Mouse (Mus musculus): Measurements from ENCODE around the gene Klk10. TPM values are rescaled to one million over a fixed set of nuclear protein-coding genes. Genes with fewer than 3 reads are reported as not detected.

Gene Klk10
- polyA plus RNA-seq, 1 experiment from 2014 or later, result 0.17 TPM

GRCm38 (mm10) chr7:43782275-43783265 lies 1.7 kb downstream of the Klk10 start:
- no peaks in the 10 kb centered on the region for H3K36me3 ChIP-seq (ENCODE audit: control insufficient read depth, insufficient read depth, low read length)
- DNase-seq (ENCODE audit: low spot score) (peak; percentile 92), ATAC-seq (replicated peaks; ENCODE audit: low FRiP score) (peak; percentile 83)
- no peaks in the 10 kb centered on the region for H3K9me3 ChIP-seq (ENCODE audit: control insufficient read depth, low read length)
- H3K27ac ChIP-seq (ENCODE audit: low read depth, low read length), result no peak overlapping the region
- H3K4me3 ChIP-seq (ENCODE audit: low read depth, low read length), result peak overlapping the region; percentile 22; the same call in 1 of the 2 replicates
- 0 out of 2 replicates have a peak, but pooled peaks cover 2% of the 10 kb centered on the region for H3K4me1 ChIP-seq (replicated peaks; ENCODE audit: control insufficient read depth, insufficient read depth, low read length)
- H3K27me3 ChIP-seq (ENCODE audit: control insufficient read depth, insufficient read depth, low read length), result no peaks in the 10 kb centered on the region; the same call in 1 of the 2 replicates
- 6% methylated on average over 36 of the region's 36 CpGs for WGBS
- peak overlapping the region; percentile 50 for H3K9ac ChIP-seq (ENCODE audit: low read length)
- H3K4me2 ChIP-seq (ENCODE audit: low read depth, low read length, severe bottlenecking), result peak overlapping the region; percentile 60

DNA sequence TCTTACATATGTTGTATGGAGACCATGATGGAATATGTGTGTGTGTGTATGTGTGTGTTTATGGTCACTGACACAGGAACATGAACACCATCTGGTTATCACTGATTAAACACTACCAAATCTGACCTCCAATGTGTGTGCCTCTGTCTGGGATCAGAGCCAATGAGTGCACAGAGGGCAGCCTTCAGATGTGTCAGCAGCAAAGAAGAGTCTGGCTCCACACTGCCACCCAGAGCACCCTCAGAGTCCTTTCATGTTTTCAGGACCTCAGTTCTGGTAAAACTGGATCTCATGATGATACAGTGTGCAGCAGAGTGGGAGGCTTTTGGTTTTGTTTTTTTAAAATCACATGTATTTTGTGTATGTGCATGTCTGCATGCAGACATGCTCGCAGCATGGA lies 4.5 kb downstream of the Klk10 start:
- ATAC-seq (replicated peaks; ENCODE audit: low FRiP score), result no peak

DNA sequence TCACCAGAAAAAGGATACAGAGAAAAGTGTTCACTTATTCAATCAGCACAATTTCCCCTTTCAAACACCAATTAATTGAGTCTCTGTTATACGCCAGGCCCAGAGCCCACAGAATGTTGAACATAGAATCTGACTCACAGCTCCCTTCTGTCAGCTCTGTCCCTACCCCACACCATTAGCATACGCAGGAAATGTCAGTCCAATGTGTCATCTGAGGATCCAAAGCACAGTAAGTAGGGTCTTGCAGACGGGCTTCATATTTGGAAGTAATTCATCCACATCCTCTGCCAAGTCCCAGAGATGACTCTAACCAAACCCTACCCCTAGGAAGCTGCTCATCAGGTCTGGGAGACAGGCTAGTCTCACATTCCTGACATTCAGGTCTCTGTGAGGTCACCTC lies 7.3 kb downstream of the Klk10 start:
- H3K36me3 ChIP-seq (ENCODE audit: control insufficient read depth, insufficient read depth, low read length), result no peaks in the 10 kb centered on the region
- no peak overlapping the region for H3K4me3 ChIP-seq (ENCODE audit: low read depth, low read length)
- no peaks in the 10 kb centered on the region for H3K4me1 ChIP-seq (replicated peaks; ENCODE audit: control insufficient read depth, insufficient read depth, low read length)
- WGBS, result 74% methylated on average over 3 of the region's 3 CpGs
- H3K27me3 ChIP-seq (ENCODE audit: control insufficient read depth, insufficient read depth, low read length), result no peaks in the 10 kb centered on the region
- no peaks in the 10 kb centered on the region for H3K9me3 ChIP-seq (ENCODE audit: control insufficient read depth, low read length)
- no peak overlapping the region for H3K4me2 ChIP-seq (ENCODE audit: low read depth, low read length, severe bottlenecking)
- H3K9ac ChIP-seq (ENCODE audit: low read length), result no peak overlapping the region
- H3K27ac ChIP-seq (ENCODE audit: low read depth, low read length), result no peak overlapping the region
- ATAC-seq (replicated peaks; ENCODE audit: low FRiP score), result no peak
- no peak for DNase-seq (ENCODE audit: low spot score)

More for the DNA sequence above, 4.5 kb downstream of the Klk10 start:
- H3K27me3 ChIP-seq (ENCODE audit: control insufficient read depth, insufficient read depth, low read length), result no peaks in the 10 kb centered on the region; the same call in 1 of the 2 replicates
- peak; percentile 25 for DNase-seq (ENCODE audit: low spot score)
- no peak overlapping the region for H3K9ac ChIP-seq (ENCODE audit: low read length)
- H3K4me3 ChIP-seq (ENCODE audit: low read depth, low read length), result no peak overlapping the region
- no peak overlapping the region for H3K4me2 ChIP-seq (ENCODE audit: low read depth, low read length, severe bottlenecking)
- H3K27ac ChIP-seq (ENCODE audit: low read depth, low read length), result no peak overlapping the region
- no peaks in the 10 kb centered on the region for H3K36me3 ChIP-seq (ENCODE audit: control insufficient read depth, insufficient read depth, low read length)
- 0 out of 2 replicates have a peak, but pooled peaks cover 2% of the 10 kb centered on the region for H3K4me1 ChIP-seq (replicated peaks; ENCODE audit: control insufficient read depth, insufficient read depth, low read length)
- 92% methylated on average over 1 of the region's 1 CpGs for WGBS
- no peaks in the 10 kb centered on the region for H3K9me3 ChIP-seq (ENCODE audit: control insufficient read depth, low read length)

GRCm38 (mm10) chr7:43789295-43789694 lies 8.5 kb downstream of the Klk10 start:
- Histone ChIP-seq H3K4me1 (replicated peaks; ENCODE audit: control insufficient read depth, insufficient read depth, low read length) (no peaks in the 10 kb centered on the region), H3K27ac (ENCODE audit: low read depth, low read length) (no peak overlapping the region), H3K27me3 (ENCODE audit: control insufficient read depth, insufficient read depth, low read length) (no peaks in the 10 kb centered on the region), H3K36me3 (ENCODE audit: control insufficient read depth, insufficient read depth, low read length) (no peaks in the 10 kb centered on the region), H3K4me3 (ENCODE audit: low read depth, low read length) (no peak overlapping the region), H3K9ac (ENCODE audit: low read length) (no peak overlapping the region), H3K9me3 (ENCODE audit: control insufficient read depth, low read length) (no peaks in the 10 kb centered on the region), H3K4me2 (ENCODE audit: low read depth, low read length, severe bottlenecking) (no peak overlapping the region)
- DNase-seq (ENCODE audit: low spot score) (no peak), ATAC-seq (replicated peaks; ENCODE audit: low FRiP score) (no peak)
- WGBS, result 79% methylated on average over 2 of the region's 2 CpGs

- WGBS, result 83% methylated on average over 7 of the region's 7 CpGs
- H3K4me2 ChIP-seq (ENCODE audit: low read depth, low read length, severe bottlenecking), result no peak within 1 kb of the TSS
- no peak for ATAC-seq (replicated peaks; ENCODE audit: low FRiP score)
Measured at GRCm38 (mm10) chr7:43791591-43791990, 10.8 kb downstream of the Klk10 start, which contains the start of gene Klk9. Gene Klk9 (plus strand): TSS chr7:43791891.

DNA sequence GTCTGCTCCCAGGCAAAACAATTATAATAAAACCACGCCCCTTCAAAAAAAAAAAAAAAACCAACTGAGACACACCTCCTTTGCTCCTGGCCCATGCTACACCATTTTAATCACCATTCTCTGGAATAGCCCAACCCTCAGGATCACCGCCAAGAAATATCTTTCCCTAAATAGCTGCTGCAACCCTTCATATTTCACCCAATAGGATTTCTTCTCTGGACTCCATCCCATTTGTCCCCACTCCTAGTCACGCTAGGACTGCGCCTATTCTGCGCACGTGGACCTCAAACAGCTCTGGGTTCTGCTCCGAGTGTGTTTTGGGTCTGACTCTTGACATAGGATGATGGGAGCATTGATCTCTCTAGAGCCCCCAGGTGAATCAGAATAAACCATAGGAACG lies 15.5 kb downstream of the Klk10 start:
- Histone ChIP-seq H3K27ac (ENCODE audit: low read depth, low read length) (no peak overlapping the region), H3K9ac (ENCODE audit: low read length) (no peak overlapping the region), H3K9me3 (ENCODE audit: control insufficient read depth, low read length) (no peaks in the 10 kb centered on the region), H3K4me3 (ENCODE audit: low read depth, low read length) (peak overlapping the region; percentile 37; the same call in 1 of the 2 replicates), H3K36me3 (ENCODE audit: control insufficient read depth, insufficient read depth, low read length) (no peaks in the 10 kb centered on the region), H3K4me1 (replicated peaks; ENCODE audit: control insufficient read depth, insufficient read depth, low read length) (no peaks in the 10 kb centered on the region), H3K27me3 (ENCODE audit: control insufficient read depth, insufficient read depth, low read length) (peaks cover 12% of the 10 kb centered on the region), H3K4me2 (ENCODE audit: low read depth, low read length, severe bottlenecking) (peak overlapping the region; percentile 79)
- no peak for DNase-seq (ENCODE audit: low spot score)
- 8% methylated on average over 8 of the region's 8 CpGs for WGBS
- no peak for ATAC-seq (replicated peaks; ENCODE audit: low FRiP score)

More at GRCm38 (mm10) chr7:43791591-43791990, 10.8 kb downstream of the Klk10 start, which contains the start of gene Klk9:
- H3K4me1 ChIP-seq (replicated peaks; ENCODE audit: control insufficient read depth, insufficient read depth, low read length), result no peaks in the 10 kb centered on the region
- H3K4me3 ChIP-seq (ENCODE audit: low read depth, low read length), result no peak within 1 kb of the TSS
- H3K36me3 ChIP-seq (ENCODE audit: control insufficient read depth, insufficient read depth, low read length), result no peaks in the 10 kb centered on the region
- H3K9me3 ChIP-seq (ENCODE audit: control insufficient read depth, low read length), result no peaks in the 10 kb centered on the region
- H3K27me3 ChIP-seq (ENCODE audit: control insufficient read depth, insufficient read depth, low read length), result peaks cover 6% of the 10 kb centered on the region
- no peak within 1 kb of the TSS for H3K9ac ChIP-seq (ENCODE audit: low read length)
- DNase-seq (ENCODE audit: low spot score), result no peak
- no peak within 1 kb of the TSS for H3K27ac ChIP-seq (ENCODE audit: low read depth, low read length)

DNA sequence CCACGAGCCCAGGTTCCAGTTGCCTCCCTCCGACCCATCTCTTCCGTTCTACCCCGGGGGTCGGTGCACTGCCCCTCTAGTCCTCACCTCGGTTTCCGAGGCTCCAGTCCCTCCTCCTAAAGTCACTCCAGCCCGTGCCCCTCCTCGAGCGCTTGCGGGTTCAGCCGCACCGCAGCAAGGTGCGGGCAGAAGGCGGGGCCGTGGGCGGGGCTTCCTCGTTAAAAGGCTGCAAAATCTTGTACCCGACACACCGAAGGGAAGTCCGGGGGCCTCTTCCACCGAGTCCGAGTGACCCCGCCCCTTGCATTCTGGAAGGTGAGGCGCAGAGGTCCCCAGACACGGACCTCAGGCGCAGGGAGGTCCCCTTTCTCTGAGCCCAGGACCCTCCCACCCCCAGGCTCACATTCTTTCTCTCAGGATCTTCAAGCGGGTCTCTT lies 16.5 kb downstream of the Klk10 start, which contains the start of gene Klk8:
Gene Klk8 (plus strand): TSS at position 245 of the 437 bp plus-strand sequence.
- peak within 1 kb of the TSS; percentile 37 for H3K4me3 ChIP-seq (ENCODE audit: low read depth, low read length)
- peak within 1 kb of the TSS; percentile 79 for H3K4me2 ChIP-seq (ENCODE audit: low read depth, low read length, severe bottlenecking)
- H3K9ac ChIP-seq (ENCODE audit: low read length), result peak within 1 kb of the TSS; percentile 33
- DNase-seq (ENCODE audit: low spot score), result peak; percentile 65
- ATAC-seq (replicated peaks; ENCODE audit: low FRiP score), result peak; percentile 51
- peaks cover 12% of the 10 kb centered on the region for H3K27me3 ChIP-seq (ENCODE audit: control insufficient read depth, insufficient read depth, low read length)
- H3K36me3 ChIP-seq (ENCODE audit: control insufficient read depth, insufficient read depth, low read length), result no peaks in the 10 kb centered on the region
- no peak within 1 kb of the TSS for H3K27ac ChIP-seq (ENCODE audit: low read depth, low read length)
- WGBS, result under 1% methylated on average over 28 of the region's 28 CpGs
- no peaks in the 10 kb centered on the region for H3K4me1 ChIP-seq (replicated peaks; ENCODE audit: control insufficient read depth, insufficient read depth, low read length)
- H3K9me3 ChIP-seq (ENCODE audit: control insufficient read depth, low read length), result no peaks in the 10 kb centered on the region

DNA sequence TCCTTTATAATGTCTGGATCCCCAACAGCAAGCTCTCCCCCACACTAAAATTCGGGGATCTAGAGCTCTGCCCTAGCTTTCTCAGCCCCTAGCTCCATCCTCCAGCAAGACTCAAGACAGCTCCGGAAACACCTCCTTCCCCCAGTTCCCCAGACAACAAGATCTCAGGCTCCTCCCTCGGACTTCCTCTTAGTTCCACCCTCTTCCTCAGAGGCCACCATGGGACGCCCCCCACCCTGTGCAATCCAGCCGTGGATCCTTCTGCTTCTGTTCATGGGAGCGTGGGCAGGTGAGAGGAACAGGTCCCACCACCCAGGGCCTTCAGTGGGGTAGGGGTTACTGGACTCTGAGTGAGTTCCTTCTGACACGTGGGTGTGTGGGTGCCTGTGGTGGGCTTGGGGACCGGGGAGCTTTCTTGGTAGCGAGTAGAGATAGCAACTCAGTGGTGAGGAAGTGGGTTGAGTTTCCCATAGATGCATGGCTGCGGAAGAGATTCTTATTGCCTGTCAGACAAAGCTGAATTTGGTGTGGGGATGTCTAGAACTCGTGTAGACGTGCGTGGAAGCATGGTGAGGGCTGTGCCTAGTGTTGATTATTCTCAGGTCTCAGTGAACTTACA lies 17.1 kb downstream of the Klk10 start:
- Histone ChIP-seq H3K4me2 (ENCODE audit: low read depth, low read length, severe bottlenecking) (peak overlapping the region; percentile 79), H3K4me3 (ENCODE audit: low read depth, low read length) (peak overlapping the region; percentile 37; the same call in 1 of the 2 replicates), H3K36me3 (ENCODE audit: control insufficient read depth, insufficient read depth, low read length) (no peaks in the 10 kb centered on the region), H3K9me3 (ENCODE audit: control insufficient read depth, low read length) (no peaks in the 10 kb centered on the region), H3K9ac (ENCODE audit: low read length) (no peak overlapping the region; the same call in 1 of the 2 replicates), H3K27ac (ENCODE audit: low read depth, low read length) (no peak overlapping the region), H3K4me1 (replicated peaks; ENCODE audit: control insufficient read depth, insufficient read depth, low read length) (no peaks in the 10 kb centered on the region), H3K27me3 (ENCODE audit: control insufficient read depth, insufficient read depth, low read length) (peaks cover 12% of the 10 kb centered on the region)
- ATAC-seq (replicated peaks; ENCODE audit: low FRiP score) (0 out of 2 replicates have a peak, but pooled peaks have one; percentile 24), DNase-seq (ENCODE audit: low spot score) (no peak)
- WGBS, result 38% methylated on average over 13 of the region's 13 CpGs

Measured in forebrain, embryonic 11.5 days (tissue).